Mouse (Mus musculus): ENCODE data around the gene Abl1.

- TF ChIP-seq CTCF (IDR thresholded peaks at IDR 0.05; ENCODE audit: insufficient read depth, low read length), result no peak
- TF ChIP-seq POLR2A (IDR thresholded peaks at IDR 0.05; ENCODE audit: borderline replicate concordance, extremely low read depth, low read depth, low read length), result no peak
Observed at GRCm38 (mm10) chr2:31703226-31703625, 15.1 kb downstream of the Abl1 start.
